Mouse (Mus musculus) brain, adult 2 months (tissue): ENCODE measurements around the gene Klrc2.
"Not testable (repeated sequence)": the region's sequence is repeated elsewhere in the genome, so short reads cannot be mapped to it uniquely, and the experiment has no call there.

ENCODE experiments used
- DNase-seq: peaks from one replicate; pipeline ENCODE4 v3.0.0; 2011; ENCODE audit warnings: low read depth, low spot score

The Klrc2 gene

DNA sequence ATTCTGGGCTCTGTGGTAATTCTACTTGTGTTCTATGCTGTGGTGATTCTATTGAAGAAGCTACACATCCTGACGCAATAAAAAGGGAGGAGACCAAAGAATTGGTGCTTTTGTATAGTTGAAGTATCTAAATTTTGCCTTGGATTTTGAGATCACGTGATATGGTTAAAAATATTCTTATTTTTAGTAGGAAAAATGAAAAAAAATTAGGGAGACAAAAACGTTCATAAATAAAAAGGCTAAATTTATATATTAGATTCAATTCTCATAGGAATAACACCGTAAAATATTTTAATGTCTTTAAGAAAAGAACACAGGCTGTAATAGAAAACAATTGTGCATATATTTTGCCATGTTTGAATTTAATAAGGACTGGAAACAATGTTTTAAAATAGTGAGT lies at the start of gene Klrc2:
Gene Klrc2 (minus strand): TSS at position 101 of the 400 bp plus-strand sequence.
- not testable (repeated sequence) for DNase-seq

- not testable (repeated sequence) for DNase-seq
Observed at GRCm38 (mm10) chr6:129691436-129691835, 30.9 kb upstream of the Klrc2 start.

- peak; percentile 14 for DNase-seq
Observed at GRCm38 (mm10) chr6:129680379-129680778, 19.9 kb upstream of the Klrc2 start.

GRCm38 (mm10) chr6:129678873-129679272 lies 18.4 kb upstream of the Klrc2 start, which contains the start of gene Klrc1:
Gene Klrc1, minus strand, starts transcription at chr6:129678973.
- DNase-seq: no peak

GRCm38 (mm10) chr6:129661301-129661700 lies 812 bp upstream of the Klrc2 start:
- not testable (repeated sequence) for DNase-seq

GRCm38 (mm10) chr6:129644054-129644453 lies 16.4 kb downstream of the Klrc2 start:
- not testable (repeated sequence) for DNase-seq

GRCm38 (mm10) chr6:129643237-129643636 lies 17.3 kb downstream of the Klrc2 start, which contains the start of gene Klrc3:
Gene Klrc3, minus strand, starts transcription at chr6:129643337.
- DNase-seq: not testable (repeated sequence)

DNA sequence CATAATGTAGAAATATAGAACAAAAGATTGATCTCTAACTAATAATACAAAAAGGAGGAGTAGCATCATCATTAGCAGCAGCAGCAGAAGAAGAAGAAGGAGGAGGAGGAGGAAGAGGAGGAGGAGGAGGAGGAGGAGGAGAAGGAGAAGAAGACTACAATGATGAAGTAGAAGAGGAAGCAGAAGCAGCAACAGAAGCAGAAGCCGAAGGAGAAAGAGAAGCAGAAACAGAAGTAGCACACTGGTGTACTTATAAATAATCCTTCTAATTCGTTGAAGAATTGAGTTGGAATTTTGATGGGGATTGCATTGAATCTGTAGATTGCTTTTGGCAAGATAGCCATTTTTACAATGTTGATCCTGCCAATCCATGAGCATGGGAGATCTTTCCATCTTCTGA lies 29.4 kb downstream of the Klrc2 start:
- DNase-seq: not testable (repeated sequence)

GRCm38 (mm10) chr6:129623735-129624134 lies 36.8 kb downstream of the Klrc2 start, which contains the start of gene Klrk1:
Gene Klrk1, minus strand, starts transcription at chr6:129623864.
- DNase-seq: no peak

- no peak for DNase-seq
Observed at GRCm38 (mm10) chr6:129608372-129608771, 52.1 kb downstream of the Klrc2 start.
